Mouse (Mus musculus) cerebellum, adult 18-20 months (tissue): ENCODE results near the gene Scube1.

Experiments used
- DNase-seq, 2 experiments: peaks; one replicate each; pipeline ENCODE4 v3.0.0; 2021

The Scube1 gene

DNA sequence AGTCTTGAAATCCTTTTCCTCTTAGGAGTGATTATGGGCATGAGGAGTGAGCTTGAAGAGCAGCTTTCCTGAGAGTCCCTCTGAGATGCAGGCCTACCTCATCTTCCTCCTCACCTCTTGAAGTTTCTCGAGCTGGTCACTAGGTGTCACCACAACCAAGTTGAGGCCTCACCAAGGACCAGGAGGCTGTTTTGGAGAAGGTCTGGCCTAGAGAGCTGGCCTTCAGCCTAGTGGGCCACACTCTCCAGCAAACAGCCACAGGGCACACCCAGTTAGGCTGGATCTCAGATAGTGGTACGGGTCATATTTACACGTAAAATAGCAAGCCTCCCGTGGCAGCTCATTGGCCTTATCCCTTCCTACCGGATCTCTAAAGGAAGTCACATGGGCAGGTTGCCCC is 60.1 kb downstream of the Scube1 start:
- DNase-seq = peak; percentile 29 to 35

- no peak for DNase-seq
Observed at GRCm38 (mm10) chr15:83663066-83663465, 61.8 kb downstream of the Scube1 start.

- DNase-seq = no peak
Observed at GRCm38 (mm10) chr15:83662106-83662505, 62.7 kb downstream of the Scube1 start.

DNA sequence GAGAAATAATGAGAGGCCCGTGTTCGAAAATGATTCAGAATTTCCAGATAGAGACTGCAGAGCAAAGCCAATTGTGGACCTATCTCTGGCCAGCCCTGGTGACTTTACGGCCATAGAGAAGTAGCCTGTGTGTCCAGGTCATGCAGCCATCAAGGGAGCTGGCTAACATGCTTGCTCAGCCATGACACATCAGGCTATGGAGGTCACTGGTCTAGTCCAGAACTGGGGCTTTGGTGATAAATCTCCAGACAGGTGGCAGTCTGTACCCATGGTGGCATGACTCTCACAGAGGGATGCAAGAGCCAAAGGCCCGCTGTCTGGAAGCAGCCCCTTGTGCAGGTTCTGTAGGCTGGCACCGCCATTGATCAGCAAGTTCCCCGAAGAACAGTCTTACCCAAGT is 82.3 kb downstream of the Scube1 start:
- no peak for DNase-seq

GRCm38 (mm10) chr15:83640208-83640607 is 84.6 kb downstream of the Scube1 start:
- no peak for DNase-seq

DNA sequence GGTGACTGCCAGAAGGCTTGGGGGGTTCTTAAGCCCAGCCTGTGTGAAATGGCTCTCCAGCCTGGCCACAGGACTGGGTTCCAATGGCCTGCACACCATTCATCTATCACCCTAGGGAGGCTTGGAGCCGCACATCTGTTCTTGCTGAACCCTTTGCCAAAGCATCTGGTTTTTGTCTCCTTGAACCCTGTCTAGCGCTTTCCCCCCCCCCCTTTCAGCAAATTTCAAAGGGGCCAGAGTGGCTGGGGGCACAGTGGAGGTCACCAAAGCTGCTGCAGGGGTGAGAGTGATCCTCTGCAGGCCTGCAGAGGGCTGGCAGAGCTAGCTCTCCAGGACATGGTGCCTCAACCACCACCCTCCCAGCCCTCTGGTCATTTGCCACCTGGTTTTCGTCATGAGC is 85.7 kb downstream of the Scube1 start:
- no peak for DNase-seq

DNA sequence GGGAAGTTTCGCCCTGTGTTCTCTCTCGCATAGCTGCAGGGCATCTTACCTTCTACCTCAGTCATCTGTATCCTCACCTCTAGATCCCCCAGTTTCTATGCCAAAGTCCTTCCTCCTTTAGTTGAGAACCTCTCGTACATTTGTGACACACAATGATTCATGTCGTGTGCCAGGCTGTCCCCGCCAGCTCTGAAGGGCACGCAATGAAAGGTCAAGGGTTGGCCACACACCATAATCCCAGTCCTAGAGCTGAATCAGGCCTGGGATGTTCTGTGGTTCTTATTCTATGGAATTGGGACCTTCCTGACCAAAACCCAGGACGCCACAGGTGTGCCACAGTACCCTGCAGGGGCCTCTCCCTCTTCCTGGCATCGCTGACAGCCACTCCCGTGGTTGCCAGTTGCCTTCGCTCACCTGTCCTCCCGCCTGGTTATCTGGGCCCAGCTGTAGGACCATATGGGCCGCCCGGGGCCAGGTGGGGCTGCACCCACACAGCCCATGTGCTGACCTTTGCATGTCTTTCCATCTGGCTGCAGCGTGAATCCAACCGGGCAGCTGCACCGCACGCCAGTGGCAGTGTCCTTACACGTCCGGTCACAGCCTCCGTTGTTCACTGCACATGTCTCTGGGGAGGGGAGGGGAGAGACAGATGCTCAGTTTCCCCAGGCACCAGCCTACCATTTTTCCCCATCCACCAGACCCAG is 86.5 kb downstream of the Scube1 start:
- DNase-seq = no peak

DNA sequence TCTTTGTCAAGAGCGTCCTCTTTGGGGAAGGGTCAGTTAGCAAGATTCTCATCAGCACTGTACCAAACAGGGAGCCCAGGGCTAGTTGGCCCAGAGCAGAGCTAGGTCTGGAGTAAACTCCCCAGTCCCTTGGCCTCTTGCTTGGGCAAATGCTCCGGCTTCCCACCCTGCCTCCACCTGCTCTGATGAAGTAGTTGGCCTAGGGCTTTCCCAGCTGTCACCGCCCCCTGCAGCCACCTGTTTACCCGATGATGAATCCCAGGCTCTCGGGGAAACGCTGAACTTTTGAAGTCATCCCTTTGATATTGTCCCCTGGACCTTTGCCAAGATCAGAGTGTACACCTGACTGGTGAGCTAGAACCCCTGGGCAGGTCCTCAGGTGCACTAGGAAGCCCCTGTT is 88.1 kb downstream of the Scube1 start:
- DNase-seq = peak in 1 of 2 experiments; percentile 7

DNA sequence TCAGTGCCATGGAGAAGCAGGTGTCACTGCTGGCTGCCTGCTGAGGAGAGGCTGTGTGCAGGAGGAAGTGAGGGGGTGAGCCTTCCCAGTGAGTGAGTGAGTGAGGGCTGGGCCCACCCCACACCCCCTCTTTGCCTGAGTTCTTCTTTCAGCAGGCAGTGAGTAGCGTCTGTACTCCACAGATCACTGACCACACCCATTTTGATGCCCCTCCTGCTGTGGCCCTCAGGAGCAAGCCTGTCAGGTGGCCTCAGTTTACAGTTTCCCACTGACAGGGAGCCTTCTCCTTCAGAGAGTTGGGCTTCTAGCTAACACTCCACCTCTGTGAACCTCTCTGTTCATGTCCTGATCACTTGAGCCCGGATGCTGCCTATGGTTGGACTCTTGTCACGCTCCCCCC is 89.6 kb downstream of the Scube1 start:
- no peak for DNase-seq

DNA sequence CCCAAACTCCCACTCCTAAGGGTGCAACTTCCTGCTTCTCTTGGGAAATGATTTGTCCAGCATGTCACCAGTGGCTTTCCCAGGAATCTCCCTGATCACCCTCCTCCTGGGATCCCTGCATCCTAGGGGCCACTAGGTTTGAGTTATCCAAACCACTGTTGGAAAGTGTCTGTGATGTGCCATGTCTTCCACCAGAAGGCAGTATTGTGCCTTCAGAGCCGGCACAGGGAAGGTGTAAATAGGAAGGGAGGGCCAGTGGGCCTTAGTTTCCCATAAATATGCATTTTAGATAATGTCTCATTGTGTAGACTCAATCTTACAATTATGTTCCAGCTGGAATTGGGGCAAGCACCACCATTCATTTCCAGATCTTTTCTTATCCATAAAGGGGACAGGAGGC is 90.7 kb downstream of the Scube1 start:
- DNase-seq = no peak

GRCm38 (mm10) chr15:83631071-83631470 is 93.8 kb downstream of the Scube1 start:
- DNase-seq = no peak

GRCm38 (mm10) chr15:83629716-83630115 is 95.1 kb downstream of the Scube1 start:
- DNase-seq = no peak

- no peak for DNase-seq
Observed at GRCm38 (mm10) chr15:83626142-83626645, 98.6 kb downstream of the Scube1 start.

DNA sequence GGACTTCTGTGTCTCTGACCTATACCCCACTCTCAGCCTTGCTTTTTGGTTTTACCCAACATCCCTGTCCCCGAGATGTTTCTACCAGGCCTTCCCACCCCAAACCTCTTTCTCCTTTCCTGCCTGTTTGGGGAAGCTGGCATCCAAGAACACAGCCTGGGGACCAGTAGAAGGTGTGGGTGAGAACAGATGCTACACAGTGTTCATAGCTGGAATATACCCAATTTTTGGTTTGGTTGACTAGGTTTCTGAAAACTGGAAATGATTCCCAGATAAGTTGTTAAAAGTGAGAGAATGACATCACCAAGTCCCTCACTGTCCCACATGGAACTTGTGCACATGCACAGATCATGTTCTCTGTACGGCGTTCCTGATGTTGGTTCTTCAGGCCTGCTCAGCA is 109.6 kb downstream of the Scube1 start:
- no peak for DNase-seq

DNA sequence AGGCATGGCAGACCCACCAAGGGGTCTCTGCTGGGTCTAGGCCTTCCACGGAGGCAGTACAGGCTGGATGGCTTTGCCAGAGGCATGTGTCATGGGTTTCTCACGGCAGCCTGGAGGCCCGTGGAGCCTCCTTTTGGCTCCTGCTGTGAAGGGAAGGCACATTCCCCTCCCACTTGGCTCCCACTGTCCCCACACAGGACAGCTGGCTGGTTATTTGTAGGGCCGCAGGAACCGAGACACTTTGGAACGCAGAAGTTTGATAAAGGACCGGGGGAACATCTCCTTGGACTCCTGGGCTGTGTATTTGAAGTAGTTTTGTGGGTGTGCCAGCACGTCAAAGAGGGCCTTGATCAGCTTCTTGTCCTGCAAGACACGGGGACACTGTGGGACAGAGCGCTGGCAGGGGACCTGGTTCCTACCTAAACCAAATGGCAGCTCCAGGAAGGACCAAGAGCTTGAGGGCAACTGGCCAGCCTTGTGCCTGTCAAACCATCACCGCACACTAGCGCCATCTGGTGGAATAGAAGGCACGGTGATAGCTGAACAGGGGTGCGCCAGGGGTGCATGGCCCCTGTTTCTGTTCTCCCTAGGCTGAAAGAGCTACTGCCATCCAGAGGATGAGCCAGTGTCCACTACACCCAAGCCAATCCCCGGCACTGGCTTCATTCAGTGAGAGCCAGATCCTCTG is 117.6 kb downstream of the Scube1 start:
- peak; percentile 77 to 78 for DNase-seq

DNA sequence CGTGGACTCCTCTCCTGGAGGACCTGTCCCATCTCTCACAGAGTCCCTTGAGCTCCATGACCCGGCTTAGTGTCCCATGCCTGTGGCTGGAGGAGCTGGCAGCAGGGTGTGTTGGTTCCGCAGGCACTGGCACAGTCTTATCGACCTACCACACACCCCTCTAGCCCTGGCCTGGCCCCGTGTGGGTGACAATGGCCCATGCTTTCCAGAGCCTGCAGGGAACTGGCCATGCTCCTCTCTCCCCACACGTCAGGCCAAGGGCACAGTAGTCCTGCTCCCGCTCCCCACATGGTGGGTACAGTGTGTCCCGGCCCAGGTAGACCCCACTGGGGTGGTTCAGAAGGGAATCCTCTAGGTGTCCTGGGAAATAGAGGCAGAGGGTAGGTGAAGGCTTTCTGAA is 118.1 kb downstream of the Scube1 start:
- no peak for DNase-seq

- DNase-seq = no peak
Observed at GRCm38 (mm10) chr15:83606216-83606615, 118.6 kb downstream of the Scube1 start.

DNA sequence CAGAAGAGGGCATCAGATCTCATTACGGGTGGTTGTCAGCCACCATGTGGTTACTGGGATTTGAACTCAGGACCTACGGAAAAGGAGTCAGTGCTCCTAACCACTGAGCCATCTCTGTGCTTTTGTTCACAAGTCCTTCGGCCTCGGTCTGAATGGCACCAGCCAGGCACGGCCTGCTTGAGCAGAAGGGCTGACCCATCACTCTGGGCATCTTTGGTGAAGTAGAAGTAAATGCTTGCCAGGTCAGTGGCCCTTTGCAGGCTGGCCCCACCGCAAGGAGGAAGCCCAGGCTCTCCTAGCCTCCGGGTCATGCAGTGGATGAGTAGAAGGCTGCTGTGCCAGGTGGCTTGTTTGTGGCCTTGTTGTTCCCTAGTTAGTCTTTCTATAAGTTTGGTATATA is 121.4 kb downstream of the Scube1 start:
- no peak for DNase-seq

DNA sequence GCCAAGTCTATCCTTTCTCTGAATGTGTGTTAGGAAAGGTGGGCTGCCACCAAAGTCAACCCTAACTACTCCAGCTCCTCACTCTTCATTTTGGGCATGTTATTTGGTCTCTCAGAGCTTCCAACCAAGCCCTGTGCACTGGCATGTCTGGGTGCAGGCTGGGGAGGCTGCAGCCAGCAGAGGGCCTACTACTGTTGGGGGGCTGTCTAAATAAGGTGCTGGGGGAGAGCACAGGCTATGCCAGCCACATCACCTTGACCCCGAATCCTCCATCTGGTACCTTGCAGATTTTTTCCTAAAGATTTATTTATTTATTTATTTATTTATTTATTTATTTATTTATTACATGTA is 121.8 kb downstream of the Scube1 start:
- no peak for DNase-seq

- no peak for DNase-seq
Observed at GRCm38 (mm10) chr15:83602372-83603045, 122.3 kb downstream of the Scube1 start.

DNA sequence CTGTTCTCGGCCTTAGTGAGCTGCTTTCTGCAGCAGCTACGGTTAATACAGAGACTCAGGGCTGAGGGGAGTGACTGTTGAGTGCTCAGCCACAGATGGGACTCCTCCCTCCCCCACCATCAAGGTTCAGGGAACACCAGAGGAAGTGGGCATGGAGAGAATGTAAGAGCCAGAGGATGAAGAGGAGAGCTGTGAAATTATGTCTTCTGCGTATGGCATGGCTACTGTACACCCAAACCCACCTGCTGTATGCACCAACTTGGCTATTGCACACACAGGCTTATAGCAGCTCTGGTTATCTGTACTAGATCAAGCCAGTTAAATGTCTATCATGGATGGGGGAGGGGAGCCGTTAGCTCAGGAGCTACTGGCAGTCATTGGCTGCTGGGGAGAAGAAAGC is 123.6 kb downstream of the Scube1 start:
- DNase-seq = no peak

DNA sequence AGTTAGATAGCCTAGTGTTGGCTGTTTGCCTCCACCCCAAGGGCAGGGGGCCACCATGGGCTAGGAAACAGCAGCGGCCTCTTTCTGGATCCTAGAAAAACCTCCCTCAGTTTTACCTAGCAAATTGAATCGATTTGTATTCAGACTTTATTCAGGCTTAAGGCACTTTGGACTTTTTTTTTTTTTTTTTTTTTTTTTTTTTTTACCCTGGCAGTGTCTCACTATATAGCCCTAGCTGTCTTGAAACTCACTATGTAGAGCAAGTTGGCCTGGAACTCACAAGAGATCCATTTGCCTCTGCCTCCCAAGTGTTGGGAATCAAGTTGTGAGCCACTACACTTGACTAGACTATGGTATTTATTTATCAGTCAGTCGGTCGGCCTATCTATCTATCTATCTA is 128.0 kb downstream of the Scube1 start:
- no peak for DNase-seq

DNA sequence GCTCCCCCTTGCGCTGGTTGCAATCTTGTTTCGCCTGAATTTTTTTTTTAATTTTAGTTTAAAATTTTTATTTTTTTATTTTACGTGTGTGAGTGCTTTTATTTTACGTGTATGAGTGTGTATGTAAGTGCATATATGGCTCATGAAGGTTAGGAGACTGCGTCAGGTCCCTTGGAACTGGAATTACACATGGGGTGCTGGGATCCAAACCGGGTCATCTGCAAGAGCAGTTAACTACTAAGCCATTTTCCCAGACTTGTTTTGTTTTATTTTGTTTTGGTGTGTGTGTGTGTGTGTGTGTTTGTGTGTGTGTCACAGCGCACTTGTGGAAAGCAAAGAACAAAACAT is 129.5 kb downstream of the Scube1 start:
- DNase-seq = no peak
